ENCODE assay signal across 9 mouse cellular contexts in genomic region chr2:132262175-132262574, GRCm38 (mm10). TPM values are rescaled to one million over a fixed set of nuclear protein-coding genes. Genes with fewer than 3 reads are reported as not detected.
DNase-seq lines count a peak whose midpoint lies in the region; ATAC-seq and TF ChIP-seq lines count a peak whose summit lies in the region.
"Had no signal": no experiment of that assay in that cellular context is flagged by ENCODE, and none has a peak within 500 bp of the region (broad histone marks: within the 10 kb centered on the region; RNA-seq: fewer than 3 reads in every experiment).

No protein-coding gene starts in this region.

- H3K27ac ChIP-seq in embryonic facial prominence, embryonic 13.5 days: no peak overlapping the region
- H3K27ac ChIP-seq in embryonic facial prominence, embryonic 10.5 days (replicated peaks): no peak overlapping the region
- peak overlapping the region; percentile 43; the same call in 1 of the 2 replicates for H3K27ac ChIP-seq in layer of hippocampus, adult 2 months
- 0 out of 2 replicates have a peak overlapping the region, but pooled peaks have one; percentile 77 for H3K27ac ChIP-seq in ES-Bruce4 (ENCODE audit: insufficient read depth, low read length)
- H3K27ac ChIP-seq in liver, embryonic 13.5 days: no peak overlapping the region

- H3K4me2 ChIP-seq in embryonic facial prominence, embryonic 13.5 days: peak overlapping the region; percentile 72
- peak overlapping the region; percentile 93 for H3K4me2 ChIP-seq in liver, embryonic 13.5 days

- no peak overlapping the region for H3K4me3 ChIP-seq in embryonic facial prominence, embryonic 13.5 days
- no peak overlapping the region for H3K4me3 ChIP-seq in embryonic facial prominence, embryonic 10.5 days
- no peak overlapping the region for H3K4me3 ChIP-seq in layer of hippocampus, adult 2 months
- no peak overlapping the region for H3K4me3 ChIP-seq in ES-Bruce4 (ENCODE audit: low read depth, low read length)
- peak overlapping the region; percentile 51 for H3K4me3 ChIP-seq in liver, embryonic 13.5 days (replicated peaks)

- no peak overlapping the region for H3K9ac ChIP-seq in embryonic facial prominence, embryonic 13.5 days
- H3K9ac ChIP-seq in ES-Bruce4 (ENCODE audit: low read depth, poor library complexity, severe bottlenecking): no peak overlapping the region
- H3K9ac ChIP-seq in liver, embryonic 13.5 days: peak overlapping the region; percentile 49; the same call in 1 of the 2 replicates

- no peak for TF ChIP-seq CTCF in layer of hippocampus, adult 2 months (conservative IDR thresholded peaks at IDR 0.05)
- no peak for TF ChIP-seq CTCF in ES-Bruce4 (IDR thresholded peaks at IDR 0.05; ENCODE audit: low read depth, low read length)

- TF ChIP-seq POLR2A in ES-Bruce4 (IDR thresholded peaks at IDR 0.05; ENCODE audit: insufficient read depth, low read length): no peak

- TF ChIP-seq EP300 in ES-Bruce4 (IDR thresholded peaks at IDR 0.05; ENCODE audit: insufficient read depth, low read depth, low read length): no peak

- no peaks in the 10 kb centered on the region for H3K9me3 ChIP-seq in embryonic facial prominence, embryonic 13.5 days
- no peaks in the 10 kb centered on the region for H3K9me3 ChIP-seq in embryonic facial prominence, embryonic 10.5 days
- no peaks in the 10 kb centered on the region for H3K9me3 ChIP-seq in ES-Bruce4 (replicated peaks; ENCODE audit: control insufficient read depth, insufficient read depth, low read length, poor library complexity, severe bottlenecking)
- no peaks in the 10 kb centered on the region for H3K9me3 ChIP-seq in liver, embryonic 13.5 days (replicated peaks)
- H3K9me3 ChIP-seq: megakaryocyte, embryonic 14.5 days had no signal

- DNase-seq in embryonic facial prominence, embryonic 10.5 days (ENCODE audit: low spot score): no peak
- no peak for DNase-seq in layer of hippocampus, adult 2 months (ENCODE audit: low spot score in 2 of 2)
- no peak for DNase-seq in layer of hippocampus, postnatal 10 days (ENCODE audit: low spot score in 2 of 2)
- no peak for DNase-seq in liver, embryonic 13.5 days
- DNase-seq in cerebellum, postnatal 4 days (ENCODE audit: low spot score in 2 of 2): no peak
- DNase-seq in right cerebral cortex, adult 2 months (ENCODE audit: low spot score in 2 of 2): no peak

- H3K4me1 ChIP-seq in embryonic facial prominence, embryonic 13.5 days: peaks cover 15% of the 10 kb centered on the region
- H3K4me1 ChIP-seq in embryonic facial prominence, embryonic 10.5 days: peaks cover 16% of the 10 kb centered on the region
- no peaks in the 10 kb centered on the region for H3K4me1 ChIP-seq in ES-Bruce4 (ENCODE audit: control insufficient read depth, insufficient read depth, low read length)
- peaks cover 36% of the 10 kb centered on the region for H3K4me1 ChIP-seq in liver, embryonic 13.5 days (replicated peaks)

- WGBS in embryonic facial prominence, embryonic 13.5 days: 77% methylated on average over 6 of the region's 6 CpGs
- 81% methylated on average over 6 of the region's 6 CpGs for WGBS in embryonic facial prominence, embryonic 10.5 days
- WGBS in liver, embryonic 13.5 days (ENCODE audit: insufficient replicate concordance): 60% methylated on average over 6 of the region's 6 CpGs

- H3K27me3 ChIP-seq in embryonic facial prominence, embryonic 13.5 days: no peaks in the 10 kb centered on the region
- no peaks in the 10 kb centered on the region for H3K27me3 ChIP-seq in embryonic facial prominence, embryonic 10.5 days (replicated peaks; ENCODE audit: low read depth, poor library complexity, severe bottlenecking)
- no peaks in the 10 kb centered on the region for H3K27me3 ChIP-seq in ES-Bruce4 (ENCODE audit: control insufficient read depth, insufficient read depth, low read length, poor library complexity, severe bottlenecking)
- no peaks in the 10 kb centered on the region for H3K27me3 ChIP-seq in liver, embryonic 13.5 days
- H3K27me3 ChIP-seq: megakaryocyte, embryonic 14.5 days had no signal

- no peak for ATAC-seq in embryonic facial prominence, embryonic 13.5 days (ENCODE audit: insufficient number of reproducible peaks, insufficient read depth, low FRiP score, low TSS enrichment, low read depth)
- no peak for ATAC-seq in liver, embryonic 13.5 days (ENCODE audit: low read depth)

- no peaks in the 10 kb centered on the region for H3K36me3 ChIP-seq in embryonic facial prominence, embryonic 13.5 days
- H3K36me3 ChIP-seq in embryonic facial prominence, embryonic 10.5 days (replicated peaks): peaks cover 2% of the 10 kb centered on the region
- no peaks in the 10 kb centered on the region for H3K36me3 ChIP-seq in ES-Bruce4 (ENCODE audit: control insufficient read depth, insufficient read depth, low read length, poor library complexity, severe bottlenecking)
- no peaks in the 10 kb centered on the region for H3K36me3 ChIP-seq in liver, embryonic 13.5 days

RNA-seq across cellular contexts. Expression of gene Cds2, which starts 0.8 kb away (rescaled TPM):
- 16.7 and 24.4 TPM in 2 replicates for polyA plus RNA-seq in embryonic facial prominence, embryonic 13.5 days (2015; fragmentation: Nextera tagmentation; extraction: Ambion mirVana)
- polyA plus RNA-seq in embryonic facial prominence, embryonic 10.5 days (2016; fragmentation: Nextera tagmentation; extraction: Ambion mirVana): 20.0 and 23.2 TPM in 2 replicates
- 100 to 1,000 TPM; 257 to 258 TPM for total RNA-seq in layer of hippocampus, adult 2 months (2021)
- 100 to 1,000 TPM; 165 to 168 TPM for total RNA-seq in layer of hippocampus, postnatal 10 days (2021)
- 74.3 and 83.4 TPM in 2 replicates for polyA plus RNA-seq in ES-Bruce4 (2011; ENCODE audit: insufficient read depth, insufficient read length, low read depth, missing spikeins)
- 10.2 and 13.3 TPM in 2 replicates for polyA plus RNA-seq in liver, embryonic 13.5 days (2015; fragmentation: Nextera tagmentation; extraction: Ambion mirVana)

RNA-seq across cellular contexts. Expression of gene Pcna, which starts 9.1 kb away (rescaled TPM):
- polyA plus RNA-seq in embryonic facial prominence, embryonic 13.5 days (2015; fragmentation: Nextera tagmentation; extraction: Ambion mirVana): 274 and 276 TPM in 2 replicates
- 382 and 392 TPM in 2 replicates for polyA plus RNA-seq in embryonic facial prominence, embryonic 10.5 days (2016; fragmentation: Nextera tagmentation; extraction: Ambion mirVana)
- 10 to 100 TPM; 47.2 to 51.9 TPM for total RNA-seq in layer of hippocampus, adult 2 months (2021)
- 10 to 100 TPM; 55.0 to 59.2 TPM for total RNA-seq in layer of hippocampus, postnatal 10 days (2021)
- 355 and 368 TPM in 2 replicates for polyA plus RNA-seq in ES-Bruce4 (2011; ENCODE audit: insufficient read depth, insufficient read length, low read depth, missing spikeins)
- polyA plus RNA-seq in liver, embryonic 13.5 days (2015; fragmentation: Nextera tagmentation; extraction: Ambion mirVana): 369 and 404 TPM in 2 replicates

RNA-seq across cellular contexts. Expression of gene Tmem230, which starts 14.6 kb away (rescaled TPM):
- 55.9 and 61.2 TPM in 2 replicates for polyA plus RNA-seq in embryonic facial prominence, embryonic 13.5 days (2015; fragmentation: Nextera tagmentation; extraction: Ambion mirVana)
- 38.6 and 43.8 TPM in 2 replicates for polyA plus RNA-seq in embryonic facial prominence, embryonic 10.5 days (2016; fragmentation: Nextera tagmentation; extraction: Ambion mirVana)
- 10 to 100 TPM; 30.3 to 32.9 TPM for total RNA-seq in layer of hippocampus, adult 2 months (2021)
- total RNA-seq in layer of hippocampus, postnatal 10 days (2021): 10 to 100 TPM; 24.1 to 26.0 TPM
- polyA plus RNA-seq in ES-Bruce4 (2011; ENCODE audit: insufficient read depth, insufficient read length, low read depth, missing spikeins): 46.0 and 47.7 TPM in 2 replicates
- polyA plus RNA-seq in liver, embryonic 13.5 days (2015; fragmentation: Nextera tagmentation; extraction: Ambion mirVana): 17.5 and 21.7 TPM in 2 replicates

Comparison
In these comparisons a context has a peak if more than half of its experiments do, and no peak if none do; other contexts are left out.
1. H3K27ac ChIP-seq: peak in layer of hippocampus, adult 2 months (single experiment) and ES-Bruce4 (single experiment); none in embryonic facial prominence, embryonic 13.5 days (single experiment), embryonic facial prominence, embryonic 10.5 days (single experiment) and liver, embryonic 13.5 days (single experiment).